Mouse (Mus musculus): Measurements from ENCODE around the gene Cysrt1.
"Not testable (repeated sequence)": the region's sequence is repeated elsewhere in the genome, so short reads cannot be mapped to it uniquely, and the experiment has no call there.

GRCm38 (mm10) chr2:25256443-25257109 lies 14.3 kb upstream of the Cysrt1 start:
- not testable (repeated sequence) for TF ChIP-seq CTCF (IDR thresholded peaks at IDR 0.05; ENCODE audit: control insufficient read depth, insufficient read depth, insufficient read length); MYOG (IDR thresholded peaks at IDR 0.05; ENCODE audit: control insufficient read depth, extremely low read depth, insufficient read length); CEBPB (IDR thresholded peaks at IDR 0.05; ENCODE audit: low read depth); USF1 (IDR thresholded peaks at IDR 0.05; ENCODE audit: low read depth); MYOD1 (IDR thresholded peaks at IDR 0.05; ENCODE audit: control insufficient read depth, insufficient read length, low read depth); FOSL1 (IDR thresholded peaks at IDR 0.05; ENCODE audit: insufficient read depth, low read length, poor library complexity, severe bottlenecking); MAX (IDR thresholded peaks at IDR 0.05)
